Mouse (Mus musculus): ENCODE data around the gene Hps5. TPM values are rescaled to one million over a fixed set of nuclear protein-coding genes. Genes with fewer than 3 reads are reported as not detected.
"Not testable (repeated sequence)": the region's sequence is repeated elsewhere in the genome, so short reads cannot be mapped to it uniquely, and the experiment has no call there.

Gene Hps5
- total RNA-seq, 2 experiments from 2014 or later: 13.3 to 16.1 TPM

- intact Hi-C loops (cut with DNase I): loop anchor here (1.0 kb wide), 1 partner anchor 11 kb away; no protein-coding TSS in a partner anchor
- DNase-seq (ENCODE audit: low spot score in 2 of 2): no peak
These were observed 35.1 kb upstream of the Hps5 start for GRCm38 (mm10) chr7:46830799-46831590.

GRCm38 (mm10) chr7:46829911-46830310 lies 34.0 kb upstream of the Hps5 start:
- no peak for DNase-seq (ENCODE audit: low spot score in 2 of 2)
- intact Hi-C loops (cut with DNase I): no loop called here

- intact Hi-C loops (cut with DNase I): no loop called here
- no peak for DNase-seq (ENCODE audit: low spot score in 2 of 2)
These were observed 31.9 kb upstream of the Hps5 start for GRCm38 (mm10) chr7:46827803-46828184.

- intact Hi-C loops (cut with DNase I): no loop called here
These were observed 31.4 kb upstream of the Hps5 start for GRCm38 (mm10) chr7:46827046-46827802.

GRCm38 (mm10) chr7:46820876-46821632 lies 25.2 kb upstream of the Hps5 start:
- intact Hi-C loops (cut with DNase I): loop anchor here (1.0 kb wide), 1 partner anchor 10 kb away; no protein-coding TSS in a partner anchor
- not testable (repeated sequence) for DNase-seq (ENCODE audit: low spot score in 2 of 2)

More at GRCm38 (mm10) chr7:46827046-46827802, 31.4 kb upstream of the Hps5 start:
- DNase-seq (ENCODE audit: low spot score in 2 of 2): no peak

- intact Hi-C loops (cut with DNase I): loop anchor here (2.0 kb wide), 1 partner anchor 39 kb away; no protein-coding TSS in a partner anchor
- no peak for DNase-seq (ENCODE audit: low spot score in 2 of 2)
These were observed 18.1 kb upstream of the Hps5 start for GRCm38 (mm10) chr7:46814012-46814411.

- intact Hi-C loops (cut with DNase I): no loop called here
- DNase-seq (ENCODE audit: low spot score in 2 of 2): no peak
These were observed 14.5 kb upstream of the Hps5 start for GRCm38 (mm10) chr7:46810325-46810724.

GRCm38 (mm10) chr7:46796779-46797178 lies 915 bp upstream of the Hps5 start:
- intact Hi-C loops (cut with DNase I): loop anchor here (5.0 kb wide), 1 partner anchor 211 kb away; the partner anchor contains the start of gene Spty2d1
- DNase-seq (ENCODE audit: low spot score in 2 of 2): no peak

- intact Hi-C loops (cut with DNase I): loop anchor here (5.0 kb wide), 1 partner anchor 211 kb away; the partner anchor contains the start of gene Spty2d1
- DNase-seq (ENCODE audit: low spot score in 2 of 2): no peak
These were observed 379 bp upstream of the Hps5 start for GRCm38 (mm10) chr7:46796206-46796679.

GRCm38 (mm10) chr7:46793871-46794270 lies 2.0 kb downstream of the Hps5 start:
- intact Hi-C loops (cut with DNase I): no loop called here

GRCm38 (mm10) chr7:46789177-46789849 lies 6.6 kb downstream of the Hps5 start:
- no peak for DNase-seq (ENCODE audit: low spot score in 2 of 2)
- intact Hi-C loops (cut with DNase I): no loop called here

More at GRCm38 (mm10) chr7:46793871-46794270, 2.0 kb downstream of the Hps5 start:
- no peak for DNase-seq (ENCODE audit: low spot score in 2 of 2)

GRCm38 (mm10) chr7:46770706-46771105 lies 25.2 kb downstream of the Hps5 start:
- DNase-seq (ENCODE audit: low spot score in 2 of 2): peak; percentile 39 to 41
- intact Hi-C loops (cut with DNase I): loop anchor here (1.0 kb wide), 1 partner anchor 56 kb away; no protein-coding TSS in a partner anchor

GRCm38 (mm10) chr7:46768451-46768850 lies 27.4 kb downstream of the Hps5 start:
- intact Hi-C loops (cut with DNase I): no loop called here
- no peak for DNase-seq (ENCODE audit: low spot score in 2 of 2)

- no peak for DNase-seq (ENCODE audit: low spot score in 2 of 2)
- intact Hi-C loops (cut with DNase I): no loop called here
These were observed 28.5 kb downstream of the Hps5 start for GRCm38 (mm10) chr7:46767371-46767770.

GRCm38 (mm10) chr7:46764672-46765071 lies 31.2 kb downstream of the Hps5 start:
- no peak for DNase-seq (ENCODE audit: low spot score in 2 of 2)
- intact Hi-C loops (cut with DNase I): no loop called here

- no peak for DNase-seq (ENCODE audit: low spot score in 2 of 2)
- intact Hi-C loops (cut with DNase I): no loop called here
These were observed 33.3 kb downstream of the Hps5 start for GRCm38 (mm10) chr7:46762601-46763000.

- intact Hi-C loops (cut with DNase I): no loop called here
These were observed 34.6 kb downstream of the Hps5 start for GRCm38 (mm10) chr7:46761049-46761795.

GRCm38 (mm10) chr7:46751490-46751889 lies 44.4 kb downstream of the Hps5 start, which contains the start of gene Saa2:
Saa2 (plus strand) TSS chr7:46751790.
- DNase-seq (ENCODE audit: low spot score in 2 of 2): no peak
- intact Hi-C loops (cut with DNase I): no loop called here

More at GRCm38 (mm10) chr7:46761049-46761795, 34.6 kb downstream of the Hps5 start:
- no peak for DNase-seq (ENCODE audit: low spot score in 2 of 2)

All from left cerebral cortex, postnatal 25 days (tissue).